Mouse (Mus musculus) erythroblast, embryonic 14.5 days (primary cell): ENCODE measurements around the gene Fam107b. TPM values are rescaled to one million over a fixed set of nuclear protein-coding genes. Genes with fewer than 3 reads are reported as not detected.

ENCODE experiments used
- H3K27me3 ChIP-seq: 2 replicates; pipeline ENCODE4 v1.6.1; 2012; ENCODE audit warnings: inconsistent platforms; ENCODE audit not compliant: control insufficient read depth
- H3K36me3 ChIP-seq: 2 replicates; pipeline ENCODE4 v1.6.1; 2012; ENCODE audit warnings: mild to moderate bottlenecking, inconsistent platforms; ENCODE audit not compliant: control insufficient read depth
- H3K4me1 ChIP-seq: 2 replicates; pipeline ENCODE4 v1.6.1; 2012; ENCODE audit warnings: inconsistent platforms; ENCODE audit not compliant: control insufficient read depth
- H3K4me3 ChIP-seq: replicated peaks from 2 replicates; pipeline ENCODE3; 2012; ENCODE audit warnings: moderate library complexity, mild to moderate bottlenecking, inconsistent platforms
- H3K9me3 ChIP-seq: 2 replicates; pipeline ENCODE4 v1.6.1; 2012; ENCODE audit warnings: low read length, inconsistent platforms, mixed read lengths; ENCODE audit not compliant: control insufficient read depth
- GATA1 ChIP-seq: IDR thresholded peaks from 2 replicates; pipeline ENCODE4 v1.6.1; 2012; ENCODE audit warnings: low read length, inconsistent platforms, mixed read lengths
- TAL1 ChIP-seq: IDR thresholded peaks from 3 replicates; pipeline ENCODE4 v1.6.1; 2012; ENCODE audit warnings: low read length, inconsistent platforms, mixed read lengths
- polyA plus RNA-seq: library from polyadenylated mRNA; stranded (reverse); fragments of >175 nt; gene quantifications from 2 replicates; pipeline ENCODE4 v1.2.3, GENCODE M21; 2012

The Fam107b gene
- polyA plus RNA-seq, 1 experiment = 0.90 TPM

DNA sequence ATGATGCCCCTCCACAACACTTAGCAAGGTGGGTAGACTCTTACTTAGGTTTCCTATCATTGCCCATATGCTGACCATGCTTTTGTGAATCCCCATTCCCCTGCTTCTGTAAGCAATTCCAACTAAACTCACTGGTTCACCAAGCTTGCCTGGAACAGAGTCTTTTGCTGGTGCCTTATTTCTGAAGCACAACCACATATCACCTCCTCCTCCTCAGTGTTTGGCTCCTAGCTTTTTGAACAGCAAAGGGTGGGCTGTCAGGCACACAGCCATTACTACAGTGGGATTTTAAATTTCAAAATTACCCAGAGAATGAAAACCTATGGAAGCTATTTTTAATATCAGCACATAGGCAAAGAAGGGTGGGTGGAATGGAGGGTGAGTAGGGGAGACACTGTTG, 84.3 kb downstream of the Fam107b start:
- H3K4me3 ChIP-seq = no peak overlapping the region
- no peak for TF ChIP-seq GATA1
- TF ChIP-seq TAL1 = no peak
- no peaks in the 10 kb centered on the region for H3K27me3 ChIP-seq
- no peaks in the 10 kb centered on the region for H3K36me3 ChIP-seq
- no peaks in the 10 kb centered on the region for H3K9me3 ChIP-seq
- no peaks in the 10 kb centered on the region; the same call in 1 of the 2 replicates for H3K4me1 ChIP-seq

DNA sequence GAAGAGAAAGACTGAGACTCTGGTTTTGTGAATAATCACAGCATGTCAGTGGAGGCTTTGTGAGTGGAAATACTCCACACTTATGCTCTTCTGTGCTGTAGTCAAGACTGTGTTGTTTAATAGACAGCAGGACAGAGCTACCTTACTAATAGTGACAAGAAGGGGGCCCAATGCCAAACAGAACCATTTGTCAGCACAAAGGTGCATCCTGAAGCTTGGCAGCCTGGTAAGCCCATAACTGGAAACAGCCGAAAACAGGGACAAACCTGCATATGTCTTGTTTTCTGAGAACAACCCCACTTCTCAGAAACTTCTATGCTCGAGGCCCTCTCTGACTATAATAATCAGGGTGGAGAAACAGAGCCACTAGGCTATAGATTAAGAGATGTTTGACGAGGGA, 85.8 kb downstream of the Fam107b start:
- TF ChIP-seq TAL1 = no peak
- no peak for TF ChIP-seq GATA1
- Histone ChIP-seq H3K4me1 (no peaks in the 10 kb centered on the region; the same call in 1 of the 2 replicates), H3K4me3 (no peak overlapping the region), H3K36me3 (no peaks in the 10 kb centered on the region), H3K27me3 (no peaks in the 10 kb centered on the region), H3K9me3 (no peaks in the 10 kb centered on the region)

DNA sequence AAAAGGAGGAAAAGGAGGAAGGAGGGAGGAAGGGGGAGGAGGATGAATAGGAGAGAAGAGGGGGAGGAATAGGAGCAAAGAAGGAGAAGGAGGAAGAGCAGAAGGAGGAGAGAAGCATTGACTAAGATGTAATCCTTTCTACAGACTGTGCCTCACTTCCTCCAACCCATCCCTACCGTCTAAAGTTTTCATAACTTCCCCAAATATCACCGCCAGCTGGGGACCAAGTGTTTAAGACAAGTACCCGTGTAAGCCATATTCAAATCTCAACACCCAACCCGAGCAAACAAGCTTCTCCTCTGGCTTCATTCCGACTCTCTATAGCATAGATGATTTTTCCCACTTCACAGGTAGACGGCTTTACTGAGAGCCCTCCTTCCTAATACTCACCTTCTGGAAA, 86.5 kb downstream of the Fam107b start:
- Histone ChIP-seq H3K36me3 (no peaks in the 10 kb centered on the region), H3K4me3 (no peak overlapping the region), H3K27me3 (no peaks in the 10 kb centered on the region), H3K9me3 (no peaks in the 10 kb centered on the region), H3K4me1 (no peaks in the 10 kb centered on the region; the same call in 1 of the 2 replicates)
- TF ChIP-seq TAL1 (no peak), GATA1 (no peak)

DNA sequence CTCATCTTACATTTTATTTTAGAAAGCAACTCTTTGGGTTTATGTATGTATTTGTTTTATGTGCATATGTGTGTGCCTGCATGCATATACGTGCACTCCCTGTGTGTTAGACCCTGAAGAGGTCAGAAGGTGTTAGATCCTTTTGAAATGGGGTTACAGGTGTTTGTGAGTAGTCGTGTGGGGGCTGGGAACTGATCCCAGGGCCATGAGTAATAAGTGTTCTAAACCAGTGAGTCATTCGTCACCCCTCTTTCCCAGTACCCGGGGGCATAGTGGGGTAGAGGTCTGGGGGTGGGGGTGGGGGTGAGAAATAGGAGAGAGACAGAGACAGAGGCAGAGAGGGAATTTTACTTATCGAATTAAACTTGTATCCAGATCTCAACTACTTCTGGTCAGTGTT, 87.1 kb downstream of the Fam107b start:
- Histone ChIP-seq H3K27me3 (no peaks in the 10 kb centered on the region), H3K4me3 (no peak overlapping the region), H3K4me1 (no peaks in the 10 kb centered on the region; the same call in 1 of the 2 replicates), H3K9me3 (no peaks in the 10 kb centered on the region), H3K36me3 (no peaks in the 10 kb centered on the region)
- TF ChIP-seq TAL1 (no peak), GATA1 (no peak)

DNA sequence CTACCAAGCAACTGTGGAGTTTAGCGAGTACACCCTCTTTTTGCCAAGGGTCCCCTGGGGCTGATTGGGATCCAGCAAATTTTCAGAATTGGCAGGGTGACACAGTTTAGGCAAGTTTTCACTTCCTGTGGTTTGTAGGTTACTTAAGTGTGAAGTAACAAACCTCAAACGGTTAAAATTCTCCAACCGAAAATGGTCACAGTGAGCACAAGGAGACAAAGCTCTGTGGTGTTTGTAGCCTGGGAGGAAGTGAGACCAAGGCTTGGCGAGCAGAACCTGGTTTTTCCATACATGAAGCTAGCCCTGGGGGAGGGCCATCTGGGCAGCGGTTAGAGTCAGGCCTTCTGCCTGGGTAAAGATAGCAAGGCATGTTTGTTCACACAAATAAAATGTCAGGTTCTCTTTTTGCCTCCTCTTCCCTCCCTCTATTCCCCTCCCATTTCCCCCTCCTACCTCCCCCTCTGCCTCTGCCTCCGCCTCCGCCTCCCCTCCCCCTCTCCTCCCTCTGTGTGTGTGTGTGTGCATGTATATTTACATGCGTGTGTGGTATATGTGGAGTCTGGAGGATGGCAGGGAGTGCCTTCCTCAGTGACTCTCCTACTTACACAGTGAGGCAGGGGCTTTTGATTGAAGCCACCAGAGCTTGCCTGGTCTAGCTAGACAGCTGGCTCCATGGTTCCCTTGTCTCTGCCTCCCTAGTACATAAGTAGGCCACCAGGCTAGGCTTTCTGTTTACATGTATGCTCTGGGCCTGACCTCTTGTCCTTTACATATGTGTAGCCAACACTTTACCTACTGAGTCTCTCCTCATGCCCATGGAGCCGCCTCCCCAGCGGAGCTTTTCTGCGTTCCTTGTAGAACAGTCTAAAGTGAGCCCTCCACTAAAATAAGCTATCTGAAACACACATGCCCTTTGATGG, 87.8 kb downstream of the Fam107b start:
- Histone ChIP-seq H3K4me1 (no peaks in the 10 kb centered on the region; the same call in 1 of the 2 replicates), H3K9me3 (no peaks in the 10 kb centered on the region), H3K27me3 (no peaks in the 10 kb centered on the region), H3K4me3 (no peak overlapping the region), H3K36me3 (no peaks in the 10 kb centered on the region)
- no peak for TF ChIP-seq TAL1
- no peak for TF ChIP-seq GATA1

DNA sequence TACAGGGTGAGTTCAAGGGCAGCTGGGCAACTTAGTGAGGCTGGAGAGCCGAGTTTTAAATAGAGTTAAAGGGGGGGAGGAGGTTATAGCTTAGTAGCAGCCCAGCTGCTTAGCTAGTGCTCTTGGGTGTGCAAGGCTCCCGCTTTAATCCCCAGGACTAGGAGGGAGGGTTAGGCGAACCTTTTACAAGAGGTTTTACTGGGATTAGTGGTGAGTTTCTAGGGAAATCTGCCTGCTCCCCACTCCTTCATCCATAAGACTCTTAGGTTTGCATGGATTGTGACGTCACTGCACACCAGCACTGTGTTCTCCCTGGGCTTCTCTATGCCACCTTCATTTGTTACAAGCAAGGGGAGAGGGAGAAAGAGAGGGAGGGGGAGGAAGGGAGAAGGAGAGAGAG, 88.6 kb downstream of the Fam107b start:
- Histone ChIP-seq H3K36me3 (no peaks in the 10 kb centered on the region), H3K4me1 (no peaks in the 10 kb centered on the region; the same call in 1 of the 2 replicates), H3K27me3 (no peaks in the 10 kb centered on the region), H3K9me3 (no peaks in the 10 kb centered on the region), H3K4me3 (no peak overlapping the region)
- no peak for TF ChIP-seq GATA1
- TF ChIP-seq TAL1 = no peak

DNA sequence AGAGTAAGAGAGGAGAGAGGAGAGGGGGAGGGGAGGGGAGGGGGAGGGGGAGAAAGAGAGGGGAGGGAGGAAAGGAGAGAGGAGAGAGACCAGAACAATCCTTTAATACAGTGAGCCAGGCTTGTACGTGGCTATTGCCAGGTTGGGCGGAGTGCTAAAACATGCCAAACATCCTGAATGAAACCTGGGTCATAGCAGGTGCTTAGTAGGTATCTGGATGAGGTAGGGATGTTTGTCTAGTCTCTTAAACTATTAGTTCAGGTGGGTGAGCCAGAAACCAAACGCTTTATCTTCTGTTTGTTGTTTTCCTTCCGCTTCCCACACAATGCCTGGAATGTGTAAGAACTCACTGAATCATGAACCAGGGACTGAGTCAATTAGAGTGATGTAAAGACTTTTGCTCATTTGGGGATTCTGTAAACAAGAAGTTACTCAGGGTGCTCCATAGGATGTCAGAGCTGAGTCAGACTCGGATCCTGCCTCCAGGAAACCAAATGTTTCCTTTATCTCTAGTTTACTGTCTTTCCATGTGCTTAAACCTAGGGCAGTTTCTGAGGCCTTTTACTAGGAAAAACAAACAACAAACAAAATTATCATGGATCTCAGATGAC, 89.1 kb downstream of the Fam107b start:
- no peaks in the 10 kb centered on the region for H3K27me3 ChIP-seq
- H3K4me3 ChIP-seq = no peak overlapping the region
- no peaks in the 10 kb centered on the region for H3K9me3 ChIP-seq
- TF ChIP-seq GATA1 (no peak), TAL1 (no peak)
- H3K4me1 ChIP-seq = no peaks in the 10 kb centered on the region; the same call in 1 of the 2 replicates
- H3K36me3 ChIP-seq = no peaks in the 10 kb centered on the region

DNA sequence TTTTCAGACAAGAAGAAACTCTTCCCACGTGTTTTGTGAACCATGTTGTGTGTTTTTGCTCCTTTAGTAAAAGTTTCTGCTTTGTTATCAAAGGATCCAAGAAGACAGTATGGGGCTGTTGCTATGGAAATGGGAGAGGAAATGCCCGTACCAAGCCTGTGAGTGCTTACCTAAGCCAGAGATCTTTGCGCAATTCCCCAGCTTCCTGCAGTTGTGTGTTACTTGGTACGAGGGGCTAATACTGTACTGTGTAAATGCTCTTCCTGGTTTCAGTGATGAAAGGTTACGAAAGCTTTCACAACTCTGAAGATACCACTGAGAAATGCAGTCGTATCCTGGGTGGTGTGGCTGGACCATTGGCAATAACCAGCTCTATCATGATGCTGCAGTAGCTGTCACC, 93.8 kb downstream of the Fam107b start:
- TF ChIP-seq GATA1 = no peak
- Histone ChIP-seq H3K4me3 (no peak overlapping the region), H3K9me3 (no peaks in the 10 kb centered on the region), H3K4me1 (no peaks in the 10 kb centered on the region), H3K36me3 (no peaks in the 10 kb centered on the region), H3K27me3 (no peaks in the 10 kb centered on the region)

DNA sequence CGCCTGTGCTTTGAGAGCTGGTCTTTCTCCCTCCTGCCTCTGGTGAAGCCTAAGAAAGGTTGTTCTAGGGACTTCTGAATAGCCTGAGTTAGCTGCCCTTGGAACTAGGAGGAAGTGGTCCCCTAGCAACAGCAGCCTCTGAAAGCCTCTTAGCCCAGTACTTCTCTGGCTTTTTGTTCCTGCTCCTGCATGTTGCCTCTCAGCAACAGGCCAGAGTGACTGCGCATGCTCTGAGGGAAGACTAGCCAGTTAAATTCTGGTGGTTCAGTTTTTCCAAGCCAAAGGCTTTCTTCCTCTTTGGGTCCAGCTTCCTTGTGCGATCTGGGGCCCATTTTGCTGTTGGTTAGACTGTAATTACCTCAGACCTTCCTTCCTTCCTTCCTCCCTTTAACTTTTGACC, 98.4 kb downstream of the Fam107b start:
- TF ChIP-seq TAL1 = no peak
- TF ChIP-seq GATA1 = no peak
- Histone ChIP-seq H3K27me3 (no peaks in the 10 kb centered on the region), H3K36me3 (no peaks in the 10 kb centered on the region), H3K4me3 (no peak overlapping the region), H3K9me3 (no peaks in the 10 kb centered on the region), H3K4me1 (no peaks in the 10 kb centered on the region)
